Mouse (Mus musculus) R1 (cell line): ENCODE data around the gene Adamts13.

ENCODE experiments used
- DNase-seq: peaks from one replicate; pipeline ENCODE4 v3.0.0-alpha.2; 2018; ENCODE audit warnings: low read depth, low spot score

Gene Adamts13

GRCm38 (mm10) chr2:27036003-27036402 lies 62.8 kb downstream of the Adamts13 start:
- no peak for DNase-seq

- DNase-seq: peak; percentile 64
Observed at GRCm38 (mm10) chr2:27037008-27037407, 63.8 kb downstream of the Adamts13 start.

- peak; percentile 72 for DNase-seq
Observed at GRCm38 (mm10) chr2:27038596-27038995, 65.4 kb downstream of the Adamts13 start.

- DNase-seq: peak; percentile 57
Observed at GRCm38 (mm10) chr2:27039286-27039685, 66.1 kb downstream of the Adamts13 start.

GRCm38 (mm10) chr2:27042131-27042844 lies 69.1 kb downstream of the Adamts13 start:
- no peak for DNase-seq

GRCm38 (mm10) chr2:27043461-27043860 lies 70.2 kb downstream of the Adamts13 start:
- DNase-seq: peak; percentile 53

- DNase-seq: no peak
Observed at GRCm38 (mm10) chr2:27044166-27044565, 71.0 kb downstream of the Adamts13 start.

- no peak for DNase-seq
Observed at GRCm38 (mm10) chr2:27044641-27045040, 71.4 kb downstream of the Adamts13 start.

- DNase-seq: no peak
Observed at GRCm38 (mm10) chr2:27045979-27046770, 73.0 kb downstream of the Adamts13 start.

GRCm38 (mm10) chr2:27049408-27049807 lies 76.2 kb downstream of the Adamts13 start:
- DNase-seq: no peak

GRCm38 (mm10) chr2:27058251-27058650 lies 85.0 kb downstream of the Adamts13 start:
- no peak for DNase-seq

GRCm38 (mm10) chr2:27058751-27059150 lies 85.5 kb downstream of the Adamts13 start:
- no peak for DNase-seq

- DNase-seq: no peak
Observed at GRCm38 (mm10) chr2:27059187-27059586, 86.0 kb downstream of the Adamts13 start.
